Comparison of ENCODE assay signal across 19 mouse cellular contexts in genomic region chr6:119692754-119693153, GRCm38 (mm10).
"Had no signal": no experiment of that assay in that cellular context is flagged by ENCODE, and none has a peak within 500 bp of the region (broad histone marks: within the 10 kb centered on the region; RNA-seq: fewer than 3 reads in every experiment).

No protein-coding gene starts in this region.

- H3K4me3 ChIP-seq: limb, embryonic 12.5 days; limb, embryonic 15.5 days; midbrain, embryonic 12.5 days; midbrain, embryonic 15.5 days; neural tube, embryonic 13.5 days had no signal

- H3K27me3 ChIP-seq: limb, embryonic 12.5 days; limb, embryonic 15.5 days; midbrain, embryonic 12.5 days; midbrain, embryonic 15.5 days; neural tube, embryonic 13.5 days had no signal

- ATAC-seq: liver, postnatal 0 days; lung, postnatal 0 days; midbrain, embryonic 15.5 days had no signal

- H3K9ac ChIP-seq: limb, embryonic 12.5 days; limb, embryonic 15.5 days; liver, embryonic 14.5 days; liver, postnatal 0 days; lung, embryonic 14.5 days; midbrain, embryonic 12.5 days; midbrain, embryonic 15.5 days; neural tube, embryonic 13.5 days had no signal

- DNase-seq: kidney, adult 8-10 months; kidney, postnatal 14 days; kidney, postnatal 4 days; left cerebral cortex, postnatal 4 days; liver, postnatal 0 days; lung, embryonic 14.5 days; thymus, adult 2 months; thymus, postnatal 14 days; thymus, postnatal 4 days had no signal

- H3K27ac ChIP-seq: limb, embryonic 12.5 days; limb, embryonic 15.5 days; liver, embryonic 14.5 days; macrophage; midbrain, embryonic 12.5 days; midbrain, embryonic 15.5 days; neural tube, embryonic 13.5 days; stomach, postnatal 0 days had no signal

- H3K4me1 ChIP-seq: limb, embryonic 12.5 days; limb, embryonic 15.5 days; midbrain, embryonic 12.5 days; midbrain, embryonic 15.5 days; neural tube, embryonic 13.5 days had no signal

- H3K4me2 ChIP-seq: limb, embryonic 12.5 days; limb, embryonic 15.5 days; liver, embryonic 11.5 days; lung, embryonic 14.5 days; midbrain, embryonic 12.5 days; midbrain, embryonic 15.5 days; neural tube, embryonic 13.5 days had no signal

- H3K9me3 ChIP-seq: limb, embryonic 12.5 days; limb, embryonic 15.5 days; midbrain, embryonic 12.5 days; midbrain, embryonic 15.5 days; neural tube, embryonic 13.5 days had no signal
